Mouse (Mus musculus): ENCODE results near the gene Lrch4.

- no peak for TF ChIP-seq POLR2A (IDR thresholded peaks at IDR 0.05; ENCODE audit: borderline replicate concordance, extremely low read depth, insufficient read depth, insufficient read length, poor library complexity, severe bottlenecking)
- TF ChIP-seq CTCF (IDR thresholded peaks at IDR 0.05; ENCODE audit: borderline replicate concordance, extremely low read depth, insufficient read depth, insufficient read length) = no peak
These were observed 28.7 kb upstream of the Lrch4 start for GRCm38 (mm10) chr5:137600281-137600618.

Data from brain, embryonic 14.5 days (tissue).